Mouse (Mus musculus) common myeloid progenitor, adult 5-6 weeks (primary cell): Measurements from ENCODE around the gene Gm1110. TPM values are rescaled to one million over a fixed set of nuclear protein-coding genes. Genes with fewer than 3 reads are reported as not detected.
"Not testable (repeated sequence)": the region's sequence is repeated elsewhere in the genome, so short reads cannot be mapped to it uniquely, and the experiment has no call there.

ENCODE experiments used
- ATAC-seq: replicated peaks from 2 replicates; pipeline ENCODE4 v1.8.0; 2016; ENCODE audit warnings: low read depth, mild to moderate bottlenecking, moderate TSS enrichment, inconsistent platforms; ENCODE audit not compliant: poor library complexity, severe bottlenecking
- total RNA-seq: library from RNA; stranded (forward); fragments of 200-1000, 187-1606 nt; gene quantifications from 2 replicates; pipeline ENCODE4 v1.2.3, GENCODE M21; 2017

The Gm1110 gene
- total RNA-seq, result not detected in 2 replicates

DNA sequence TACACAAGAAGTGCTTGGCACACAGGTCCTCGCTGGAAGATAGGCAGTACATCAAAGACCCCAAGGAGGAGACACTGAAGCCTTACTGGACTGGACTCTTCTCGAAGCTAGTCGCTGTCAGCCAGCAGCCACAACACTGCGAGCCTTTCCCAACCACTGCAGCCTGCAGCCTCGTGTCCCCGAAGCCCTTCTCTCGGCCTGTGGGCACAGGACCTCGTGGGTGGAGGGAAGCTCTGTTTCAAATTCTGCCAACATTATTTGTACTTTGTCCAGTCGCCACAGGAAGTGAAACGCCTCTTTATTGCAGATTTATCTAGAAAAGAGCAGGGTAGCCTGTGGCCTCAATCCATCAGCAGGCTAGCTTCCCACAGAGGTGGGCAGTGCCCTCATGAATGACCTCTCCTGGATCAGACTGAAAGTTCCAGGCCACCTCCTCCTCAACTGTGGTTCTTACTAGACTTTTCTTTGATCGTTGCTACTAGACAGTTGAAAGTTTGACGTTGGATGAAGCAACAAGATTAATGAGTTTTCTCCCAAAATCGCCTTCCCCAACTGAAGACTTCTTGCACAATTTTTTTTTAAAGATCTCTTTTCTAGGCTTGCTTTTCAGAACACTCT lies at the start of gene Gm1110:
Gm1110 (minus strand) TSS at position 203 of the 618 bp plus-strand sequence.
- ATAC-seq, result 0 out of 2 replicates have a peak, but pooled peaks have one; percentile 39

GRCm38 (mm10) chr9:26947790-26948189 lies 24.9 kb upstream of the Gm1110 start:
- no peak for ATAC-seq

DNA sequence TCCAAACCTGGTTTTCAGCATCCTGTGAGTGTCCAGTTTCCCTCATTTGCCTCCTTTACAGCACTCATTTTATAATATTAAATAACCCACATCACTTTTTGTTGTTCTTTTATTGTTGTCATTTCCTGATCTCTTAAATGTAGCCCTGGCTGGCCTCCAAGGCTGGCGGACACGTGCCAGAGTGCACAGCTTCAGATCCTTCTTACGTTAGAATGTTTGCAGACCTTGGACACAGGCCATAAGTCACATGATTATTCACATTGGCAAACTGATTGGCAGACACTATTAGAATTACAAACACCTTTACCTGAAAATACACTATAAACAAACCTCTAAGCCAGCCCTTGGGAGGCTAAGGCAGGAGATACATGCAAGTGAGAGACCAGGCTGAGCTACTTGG lies 1.2 kb upstream of the Gm1110 start:
- ATAC-seq, result no peak

GRCm38 (mm10) chr9:26919778-26920177 lies 3.1 kb downstream of the Gm1110 start:
- no peak for ATAC-seq

GRCm38 (mm10) chr9:26913150-26913549 lies 9.8 kb downstream of the Gm1110 start:
- no peak for ATAC-seq

GRCm38 (mm10) chr9:26911251-26911650 lies 11.7 kb downstream of the Gm1110 start:
- no peak for ATAC-seq

DNA sequence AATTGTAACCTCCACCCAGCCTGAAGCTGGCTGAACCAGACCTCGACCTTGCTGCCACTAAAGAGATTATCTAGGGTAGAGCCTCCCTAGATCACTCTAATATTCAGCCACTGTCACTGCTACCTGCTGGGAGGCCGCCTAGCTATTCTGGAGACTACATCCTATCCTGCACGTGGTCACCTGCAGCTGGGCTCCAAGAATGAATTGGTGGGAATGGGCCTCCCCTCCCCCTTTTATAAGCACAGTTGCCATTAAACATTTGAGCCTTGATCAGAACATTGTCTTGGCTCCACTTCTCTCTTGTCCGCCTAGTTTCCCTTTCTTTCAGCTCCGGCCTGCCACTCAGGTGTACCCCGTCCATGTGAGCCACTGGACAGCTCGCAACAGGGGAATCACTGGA lies 53.1 kb downstream of the Gm1110 start:
- ATAC-seq, result not testable (repeated sequence)

GRCm38 (mm10) chr9:26860751-26861150 lies 62.2 kb downstream of the Gm1110 start, which contains the start of gene Glb1l3:
Glb1l3 (minus strand) TSS chr9:26860890.
- ATAC-seq, result no peak

DNA sequence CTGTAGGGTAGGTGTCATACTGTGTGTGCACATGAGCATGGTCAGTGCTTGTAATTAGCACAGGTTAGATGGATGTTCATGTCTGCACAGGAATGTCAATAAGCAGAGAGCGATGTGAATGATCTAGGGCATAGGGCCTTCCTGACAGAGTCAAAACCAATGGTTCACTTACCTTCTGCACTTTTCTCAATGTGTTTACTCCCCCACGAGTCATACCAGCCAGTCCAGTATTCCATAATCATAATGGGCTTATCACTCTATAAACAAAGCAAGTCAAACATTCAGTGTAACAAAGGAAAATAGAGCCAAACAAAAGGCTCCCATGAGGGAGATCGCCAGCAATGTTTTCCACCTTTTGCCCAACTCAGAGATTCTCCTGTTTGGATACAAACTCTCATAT lies 91.8 kb downstream of the Gm1110 start:
- no peak for ATAC-seq

Other genes starting within 250 kb of the Gm1110 start
- not detected in 2 replicates for gene B3gat1, start 189.4 kb downstream of the Gm1110 start, total RNA-seq
- 0.39 TPM in 1 of 2 replicates, not detected in the other for gene Glb1l2, start 116.6 kb downstream of the Gm1110 start, total RNA-seq
- gene Glb1l3, start 62.2 kb downstream of the Gm1110 start, total RNA-seq, result not detected in 2 replicates
- 9.4 and 9.8 TPM in 2 replicates for gene Acad8, start 76.5 kb upstream of the Gm1110 start, total RNA-seq
- 63.2 and 110 TPM in 2 replicates for gene Thyn1, start 76.6 kb upstream of the Gm1110 start, total RNA-seq
- 29.3 and 37.8 TPM in 2 replicates for gene Vps26b, start 107.0 kb upstream of the Gm1110 start, total RNA-seq
- gene Ncapd3, start 107.1 kb upstream of the Gm1110 start, total RNA-seq, result 52.3 and 64.8 TPM in 2 replicates
- 0.14 TPM in 1 of 2 replicates, not detected in the other for gene Jam3, start 232.3 kb upstream of the Gm1110 start, total RNA-seq